Mouse (Mus musculus): ENCODE results near the gene Gpr107. TPM values are rescaled to one million over a fixed set of nuclear protein-coding genes. Genes with fewer than 3 reads are reported as not detected.

Gene Gpr107
- total RNA-seq, 2 experiments from 2014 or later, result 42.9 to 45.1 TPM

Other genes starting within 250 kb of the Gpr107 start
- gene Ptges, start 222.5 kb upstream of the Gpr107 start, total RNA-seq (2021), result 1 to 10 TPM; 7.1 to 9.8 TPM
- gene Tor1b, start 199.4 kb upstream of the Gpr107 start, total RNA-seq (2021), result 10 to 100 TPM; 27.4 to 30.2 TPM
- gene Tor1a, start 184.4 kb upstream of the Gpr107 start, total RNA-seq (2021), result 10 to 100 TPM; 37.3 to 40.0 TPM
- gene BC005624, start 170.1 kb upstream of the Gpr107 start, total RNA-seq (2021), result 10 to 100 TPM; 68.6 to 71.2 TPM
- gene Usp20, start 170.0 kb upstream of the Gpr107 start, total RNA-seq (2021), result 10 to 100 TPM; 69.2 to 81.8 TPM
- gene Fnbp1, start 10.3 kb upstream of the Gpr107 start, total RNA-seq (2021), result 100 to 1,000 TPM in 1 of 2 experiments, 10 to 100 TPM in 1; 97.8 to 101 TPM
- 100 to 1,000 TPM; 236 to 243 TPM for gene Ncs1, start 93.5 kb downstream of the Gpr107 start, total RNA-seq (2021)
- gene Hmcn2, start 162.1 kb downstream of the Gpr107 start, total RNA-seq (2021), result under 1 TPM; 0.30 to 0.73 TPM